Mouse (Mus musculus) gastrocnemius, postnatal 10 days (tissue): ENCODE measurements around the gene Dhrs7b. TPM values are rescaled to one million over a fixed set of nuclear protein-coding genes. Genes with fewer than 3 reads are reported as not detected.

ENCODE experiments used
- DNase-seq: peaks from one replicate; pipeline ENCODE4 v3.0.0; 2021; ENCODE audit warnings: mixed read lengths
- total RNA-seq, 2 experiments: library from RNA; stranded (reverse); gene quantifications; 2 replicates each; pipeline ENCODE4 v1.2.3; 2021

The Dhrs7b gene
- total RNA-seq, 2 experiments from 2014 or later: 14.9 to 16.2 TPM

DNA sequence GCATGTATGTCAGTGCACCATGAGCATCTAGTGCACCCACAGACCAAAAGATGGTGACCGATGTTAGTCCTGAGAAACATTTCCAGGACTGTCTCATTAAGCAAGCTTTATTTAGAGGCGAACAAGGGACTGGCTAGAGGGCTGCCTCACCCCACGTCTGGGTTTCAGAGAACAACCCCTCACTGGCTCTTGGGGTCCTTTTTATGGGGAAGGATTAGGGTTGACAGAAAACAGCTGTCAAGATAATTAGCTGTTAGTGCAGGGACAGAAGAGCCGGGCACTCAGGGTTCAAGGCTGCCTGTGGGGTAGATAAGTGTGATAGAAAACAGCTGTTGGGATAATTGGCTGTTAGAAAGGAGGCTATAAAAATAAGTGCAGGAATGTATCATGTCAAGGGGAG, 65.5 kb downstream of the Dhrs7b start:
- no peak for DNase-seq

DNA sequence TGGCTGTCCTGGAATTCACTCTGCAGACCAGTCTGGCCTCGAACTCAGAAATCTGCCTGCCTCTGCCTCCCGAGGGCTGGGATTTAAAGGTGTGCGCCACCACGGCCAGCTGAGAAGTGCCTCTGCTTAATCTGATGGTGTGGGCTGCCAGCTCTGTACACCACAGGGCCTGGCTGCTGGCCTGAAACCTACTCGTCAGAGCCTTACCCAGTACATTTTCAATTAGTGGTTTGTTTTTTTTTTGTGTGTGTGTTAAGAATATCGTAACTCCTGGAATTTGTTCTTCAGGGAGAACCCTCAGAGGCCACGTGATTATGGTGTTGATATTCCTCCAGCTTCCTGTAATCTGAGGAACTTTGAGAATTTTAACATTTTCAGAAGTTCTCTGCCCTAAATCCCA, 71.6 kb downstream of the Dhrs7b start:
- no peak for DNase-seq

DNA sequence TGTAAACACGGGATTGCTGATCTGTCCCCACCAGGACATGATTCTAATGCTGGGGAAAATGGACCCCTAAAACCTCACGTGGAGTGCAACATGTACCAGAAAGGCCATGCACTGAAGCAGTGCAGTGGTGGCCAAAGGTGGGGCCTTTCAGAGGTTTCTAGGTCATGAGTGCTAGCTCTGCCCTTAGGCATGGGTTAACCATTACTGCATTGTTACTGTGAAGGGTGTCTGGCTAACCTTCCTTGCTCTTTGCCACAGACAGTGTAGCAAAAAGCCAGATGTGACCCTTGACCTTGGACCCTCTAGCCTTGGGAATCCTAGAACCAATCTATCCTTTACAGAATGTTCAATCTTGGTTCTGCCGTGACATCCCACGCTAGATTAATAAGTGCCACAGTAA, 72.1 kb downstream of the Dhrs7b start:
- no peak for DNase-seq

DNA sequence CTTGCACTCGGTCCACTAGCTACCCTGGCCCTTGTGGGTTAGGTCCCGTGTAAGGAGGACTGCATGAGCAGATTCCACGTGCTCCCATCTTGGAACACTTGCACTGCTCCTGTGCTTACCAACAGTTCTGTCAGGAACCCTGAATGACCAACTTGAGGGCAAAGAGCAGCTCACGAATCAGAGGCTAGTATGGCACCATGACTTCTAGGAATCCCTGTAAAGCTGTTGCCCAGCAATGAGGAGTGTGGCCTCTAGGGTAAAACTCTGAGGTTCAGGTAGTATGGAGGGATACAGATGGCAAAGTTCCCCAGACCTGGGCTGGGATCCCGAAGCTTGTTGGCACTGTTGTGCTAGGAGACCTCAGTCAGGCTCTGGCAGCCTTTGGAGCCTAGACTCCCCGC, 73.2 kb downstream of the Dhrs7b start:
- no peak for DNase-seq

DNA sequence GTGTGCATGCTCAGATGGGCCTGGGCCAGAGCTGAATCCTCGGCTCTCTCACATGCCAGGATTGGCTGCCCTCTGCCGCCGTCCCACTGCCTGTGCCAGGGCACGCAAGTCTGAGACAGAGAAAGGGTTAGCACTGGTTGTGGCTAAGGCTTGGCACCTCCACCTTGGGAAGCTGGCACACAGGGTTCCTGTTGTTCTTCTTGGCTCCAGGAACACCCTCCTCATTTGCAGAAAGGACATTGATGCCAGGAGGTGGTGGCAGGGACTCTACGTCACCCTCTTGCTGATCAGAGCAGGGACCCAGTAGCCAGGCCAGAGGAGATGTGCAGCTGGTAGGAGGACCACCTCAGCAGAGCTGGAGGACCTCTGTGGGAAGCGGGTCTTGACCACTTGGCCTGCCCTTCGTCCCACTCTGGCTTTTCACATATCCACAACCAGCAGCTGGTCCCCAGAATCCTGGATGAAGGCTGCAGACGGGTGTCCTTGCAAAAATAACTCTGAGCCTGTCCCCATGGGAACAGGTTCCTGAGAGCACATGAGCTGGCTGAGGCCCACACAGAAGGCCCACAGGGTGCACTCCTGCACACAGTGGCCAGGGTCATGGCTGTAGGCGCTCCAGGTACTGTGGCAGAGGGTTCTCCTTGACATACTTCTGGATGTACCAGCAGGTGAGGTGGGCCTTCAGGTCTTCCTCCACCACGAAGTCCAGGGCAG, 75.1 kb downstream of the Dhrs7b start:
- no peak for DNase-seq

DNA sequence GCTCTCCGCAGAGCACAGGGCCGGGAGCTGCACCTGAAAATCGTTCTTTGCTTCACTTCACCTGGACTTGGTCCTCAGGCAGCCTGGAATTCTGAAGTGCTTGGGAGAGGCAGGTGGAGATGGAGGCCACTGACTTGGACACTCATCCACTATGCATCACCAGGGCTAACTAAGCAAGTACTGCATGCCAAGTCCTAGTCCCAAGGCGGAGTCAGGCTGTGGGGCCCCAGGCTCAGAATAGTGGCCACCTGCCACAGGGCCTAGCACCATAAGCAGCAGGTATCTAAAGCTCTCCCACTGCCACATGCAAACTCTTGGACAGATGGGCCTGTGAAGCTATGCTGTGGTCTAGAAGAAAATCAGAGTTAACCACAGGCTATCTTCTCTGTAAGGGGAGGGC, 76.0 kb downstream of the Dhrs7b start:
- DNase-seq: no peak

DNA sequence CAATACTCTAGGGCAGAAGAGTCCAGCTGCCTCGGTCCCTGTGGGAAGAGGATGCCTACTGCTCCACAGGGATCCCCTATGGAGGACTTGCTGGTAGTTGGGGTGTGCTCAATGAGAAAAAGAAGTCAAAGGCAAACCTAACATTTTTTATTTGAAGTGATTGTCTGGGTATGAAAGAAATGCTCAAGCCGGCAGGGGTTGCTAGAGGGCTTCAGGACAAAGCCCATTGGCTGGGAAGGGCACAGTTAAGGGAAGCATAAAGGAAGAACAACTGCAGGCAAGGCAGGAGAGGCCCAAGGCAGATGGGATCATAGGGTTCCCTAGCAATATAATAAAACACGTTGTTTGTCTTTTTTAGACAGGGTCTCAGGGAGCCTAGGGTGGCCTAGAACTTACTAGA, 77.6 kb downstream of the Dhrs7b start:
- DNase-seq: no peak

DNA sequence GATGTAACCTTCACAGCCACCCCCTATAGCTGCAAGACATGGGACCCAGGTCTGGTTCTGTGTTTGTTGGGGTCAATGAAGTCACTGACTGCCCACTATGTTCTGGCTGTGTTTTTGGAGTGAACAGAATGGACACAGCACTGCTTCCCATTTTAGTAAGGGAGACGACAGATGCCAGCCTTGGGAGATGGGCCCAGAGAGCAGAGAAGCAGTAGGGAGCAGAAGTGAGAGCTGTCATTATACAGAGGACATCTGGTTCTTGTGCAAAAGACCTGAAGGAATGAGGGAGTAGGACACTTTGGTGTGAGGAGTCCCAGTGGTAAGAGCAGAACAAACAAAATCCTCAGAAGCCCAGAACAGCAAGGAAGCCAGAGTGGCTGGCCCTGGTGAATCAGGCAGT, 79.2 kb downstream of the Dhrs7b start:
- DNase-seq: no peak

Other genes starting within 250 kb of the Dhrs7b start
- gene Llgl1, start 130.9 kb upstream of the Dhrs7b start, total RNA-seq: 10 to 100 TPM; 15.7 to 20.3 TPM
- gene Flii, start 103.4 kb upstream of the Dhrs7b start, total RNA-seq: 10 to 100 TPM; 88.9 to 89.0 TPM
- 10 to 100 TPM; 79.9 to 81.7 TPM for gene Mief2, start 102.2 kb upstream of the Dhrs7b start, total RNA-seq
- 1 to 10 TPM; 6.5 to 7.6 TPM for gene Top3a, start 53.3 kb upstream of the Dhrs7b start, total RNA-seq
- gene Smcr8, start 53.1 kb upstream of the Dhrs7b start, total RNA-seq: 10 to 100 TPM; 13.3 to 14.5 TPM
- 10 to 100 TPM; 21.7 to 26.3 TPM for gene Shmt1, start 18.9 kb upstream of the Dhrs7b start, total RNA-seq
- 10 to 100 TPM; 40.4 to 45.0 TPM for gene Tmem11, start 48.6 kb downstream of the Dhrs7b start, total RNA-seq
- 10 to 100 TPM; 12.4 to 16.8 TPM for gene Natd1, start 84.1 kb downstream of the Dhrs7b start, total RNA-seq
- gene Map2k3, start 101.4 kb downstream of the Dhrs7b start, total RNA-seq: 100 to 1,000 TPM; 106 to 115 TPM
- gene Kcnj12, start 191.9 kb downstream of the Dhrs7b start, total RNA-seq: 10 to 100 TPM; 21.6 to 33.9 TPM